Mouse (Mus musculus): ENCODE results near the gene Mdm2. TPM values are rescaled to one million over a fixed set of nuclear protein-coding genes. Genes with fewer than 3 reads are reported as not detected.

The Mdm2 gene
- total RNA-seq, 2 experiments from 2014 or later = 41.1 to 46.2 TPM

GRCm38 (mm10) chr10:117668546-117669300, 41.8 kb downstream of the Mdm2 start:
- DNase-seq = no peak

- DNase-seq = no peak
Measured at GRCm38 (mm10) chr10:117667663-117668507, 42.7 kb downstream of the Mdm2 start.

- no peak for DNase-seq
Measured at GRCm38 (mm10) chr10:117666947-117667630, 43.5 kb downstream of the Mdm2 start.

- DNase-seq = no peak
Measured at GRCm38 (mm10) chr10:117666361-117666760, 44.2 kb downstream of the Mdm2 start.

GRCm38 (mm10) chr10:117665376-117666275, 44.9 kb downstream of the Mdm2 start:
- DNase-seq = no peak

- no peak for DNase-seq
Measured at GRCm38 (mm10) chr10:117664926-117665209, 45.7 kb downstream of the Mdm2 start.

- no peak for DNase-seq
Measured at GRCm38 (mm10) chr10:117664208-117664925, 46.2 kb downstream of the Mdm2 start.

GRCm38 (mm10) chr10:117663865-117664200, 46.7 kb downstream of the Mdm2 start:
- peak; percentile 39 for DNase-seq

GRCm38 (mm10) chr10:117663056-117663864, 47.3 kb downstream of the Mdm2 start:
- no peak for DNase-seq

- peak; percentile 29 for DNase-seq
Measured at GRCm38 (mm10) chr10:117662316-117663055, 48.1 kb downstream of the Mdm2 start.

- no peak for DNase-seq
Measured at GRCm38 (mm10) chr10:117659819-117660218, 50.7 kb downstream of the Mdm2 start.

- no peak for DNase-seq
Measured at GRCm38 (mm10) chr10:117659430-117659813, 51.1 kb downstream of the Mdm2 start.

- no peak for DNase-seq
Measured at GRCm38 (mm10) chr10:117658522-117659429, 51.8 kb downstream of the Mdm2 start.

GRCm38 (mm10) chr10:117657659-117658306, 52.8 kb downstream of the Mdm2 start:
- no peak for DNase-seq

GRCm38 (mm10) chr10:117656985-117657658, 53.4 kb downstream of the Mdm2 start:
- no peak for DNase-seq

- no peak for DNase-seq
Measured at GRCm38 (mm10) chr10:117656662-117656962, 53.9 kb downstream of the Mdm2 start.

- DNase-seq = no peak
Measured at GRCm38 (mm10) chr10:117655908-117656661, 54.5 kb downstream of the Mdm2 start.
